Mouse (Mus musculus) megakaryocyte-erythroid progenitor cell, adult 5-6 weeks (primary cell): ENCODE results near the gene Srl. TPM values are rescaled to one million over a fixed set of nuclear protein-coding genes. Genes with fewer than 3 reads are reported as not detected.

ENCODE experiments used
- ATAC-seq: replicated peaks from 2 replicates; pipeline ENCODE4 v1.8.0; 2016; ENCODE audit warnings: mild to moderate bottlenecking, inconsistent platforms; ENCODE audit not compliant: severe bottlenecking, poor library complexity, low FRiP score, low TSS enrichment
- total RNA-seq, 2 experiments: library from RNA; stranded (forward) in 1 of 2; stranded (reverse) in 1 of 2; fragments of 200-1000, 215-1000 nt in 1 of 2; fragments of >200 nt in 1 of 2; fragmentation: Nextera tagmentation in 1 of 2; gene quantifications; 2 replicates each; pipeline ENCODE4 v1.2.3; 2014 to 2017

Gene Srl
- total RNA-seq, 2 experiments from 2014 or later, result 9.5 to 9.7 TPM

- ATAC-seq, result peak; percentile 92
These were observed 52.4 kb downstream of the Srl start for GRCm38 (mm10) chr16:4489114-4489624.

- no peak for ATAC-seq
These were observed 60.9 kb downstream of the Srl start for GRCm38 (mm10) chr16:4480616-4481265.

- ATAC-seq, result no peak
These were observed 63.9 kb downstream of the Srl start for GRCm38 (mm10) chr16:4477591-4478215.

DNA sequence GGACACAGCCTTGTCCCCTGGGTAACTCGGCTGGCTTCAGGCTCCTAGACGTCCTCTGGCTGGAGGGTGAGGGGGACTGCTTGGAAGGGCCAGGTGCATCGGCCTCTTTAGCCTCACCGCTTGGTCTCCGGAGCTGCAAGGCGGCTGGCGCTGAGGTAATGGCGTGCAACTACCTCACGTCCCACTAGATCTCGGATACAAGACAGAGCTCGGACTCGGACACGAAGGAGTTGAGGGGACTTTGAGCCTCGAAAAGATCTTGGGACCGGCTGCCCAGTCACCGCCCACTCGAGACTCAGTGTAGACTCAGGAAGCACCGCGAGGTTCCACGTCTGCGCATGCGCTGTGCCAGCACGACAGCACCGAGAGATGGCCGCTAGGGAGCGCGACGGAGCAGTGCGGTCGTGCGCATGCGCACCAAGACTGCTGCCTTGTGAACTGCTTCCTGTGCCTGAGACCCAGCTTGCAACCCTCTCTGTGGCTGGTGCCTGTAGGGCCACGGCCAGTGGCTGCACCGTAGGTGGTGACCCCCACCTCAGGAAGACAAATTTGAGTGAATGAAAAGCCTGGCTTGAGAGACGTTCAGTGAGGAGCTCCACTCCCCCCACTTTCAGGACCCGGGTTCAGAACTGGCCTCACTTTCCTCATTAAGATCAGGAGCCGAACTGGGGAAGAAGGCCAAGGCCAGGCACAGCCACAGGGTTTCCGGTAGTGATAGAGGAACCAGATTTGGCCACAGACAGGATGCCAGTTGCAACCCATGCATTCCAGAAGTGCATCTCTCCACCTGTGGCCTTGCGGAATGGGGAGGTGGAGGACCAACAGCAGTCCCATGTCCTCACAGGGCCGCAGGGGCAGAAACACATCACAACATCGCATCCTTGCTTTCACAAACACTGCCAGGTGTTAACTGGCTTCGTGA is 66.5 kb downstream of the Srl start:
- ATAC-seq, result peak; percentile 94

DNA sequence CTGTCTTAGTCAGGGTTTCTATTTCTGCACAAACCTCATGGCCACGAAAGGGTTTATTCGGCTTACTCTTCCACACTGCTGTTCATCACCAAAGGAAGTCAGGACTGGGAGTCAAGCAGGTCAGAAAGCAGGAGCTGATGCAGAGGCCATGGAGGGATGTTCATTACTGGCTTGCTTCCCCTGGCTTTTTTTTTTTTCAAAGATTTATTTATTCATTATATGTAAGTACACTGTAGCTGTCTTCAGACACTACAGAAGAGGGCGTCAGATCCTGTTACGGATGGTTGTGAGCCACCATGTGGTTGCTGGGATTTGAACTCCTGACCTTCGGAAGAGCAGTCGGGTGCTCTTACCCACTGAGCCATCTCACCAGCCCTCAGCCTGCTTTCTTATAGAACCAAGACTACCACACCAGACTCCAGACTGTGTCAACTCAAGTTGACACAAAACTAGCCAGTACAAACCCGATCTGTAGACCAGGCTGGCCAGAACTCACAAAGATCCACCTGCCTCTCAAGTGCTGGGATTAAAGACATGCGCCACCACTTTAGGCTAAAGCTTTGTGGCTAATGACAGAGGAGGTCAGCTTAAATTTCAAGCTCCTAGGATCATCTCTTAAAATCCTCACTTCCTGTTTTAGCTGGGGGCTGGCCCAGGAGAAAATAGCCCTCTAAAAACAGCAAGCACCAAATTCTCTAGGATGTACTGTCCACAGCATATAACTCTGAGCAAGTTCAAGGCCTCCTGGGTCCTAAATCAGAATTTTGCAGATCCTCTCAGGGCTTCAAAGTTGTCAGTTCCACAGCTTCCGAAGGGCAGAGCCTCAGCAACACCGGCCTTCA is 67.4 kb downstream of the Srl start:
- ATAC-seq, result peak; percentile 14

GRCm38 (mm10) chr16:4473231-4473630 is 68.4 kb downstream of the Srl start:
- ATAC-seq, result no peak

GRCm38 (mm10) chr16:4472687-4473086 is 68.9 kb downstream of the Srl start:
- no peak for ATAC-seq

- ATAC-seq, result 0 out of 2 replicates have a peak, but pooled peaks have one; percentile 29
These were observed 71.8 kb downstream of the Srl start for GRCm38 (mm10) chr16:4469599-4470352.

DNA sequence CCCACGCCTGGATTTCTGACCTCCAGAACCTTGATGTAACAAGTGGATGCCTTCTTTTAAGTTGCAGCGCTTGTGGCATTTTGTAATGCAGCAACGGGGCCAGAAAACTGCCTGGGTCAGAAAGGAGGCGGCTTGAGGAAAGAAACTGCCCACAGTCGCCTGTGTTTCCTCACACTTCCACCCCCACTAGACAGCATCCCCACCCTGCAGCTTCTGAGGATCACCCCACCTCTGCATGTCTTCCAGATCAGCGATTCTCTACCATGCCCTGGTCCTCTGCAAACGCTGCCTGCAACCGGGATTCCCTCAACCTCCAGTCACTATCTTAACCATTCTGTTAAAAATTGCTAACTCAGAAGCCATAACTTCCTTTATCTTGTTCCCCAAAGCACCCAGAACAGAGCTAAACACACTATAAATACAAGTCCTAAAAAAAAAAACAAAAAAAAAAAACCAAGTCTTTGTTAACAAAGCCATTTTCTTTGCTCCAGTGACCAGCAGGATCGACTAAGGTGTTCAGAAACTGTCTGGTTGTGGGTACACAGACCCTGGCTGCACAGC is 77.0 kb downstream of the Srl start:
- ATAC-seq, result 0 out of 2 replicates have a peak, but pooled peaks have one; percentile 33

GRCm38 (mm10) chr16:4457927-4458326 is 83.7 kb downstream of the Srl start:
- no peak for ATAC-seq

- no peak for ATAC-seq
These were observed 85.2 kb downstream of the Srl start for GRCm38 (mm10) chr16:4456391-4456790.

DNA sequence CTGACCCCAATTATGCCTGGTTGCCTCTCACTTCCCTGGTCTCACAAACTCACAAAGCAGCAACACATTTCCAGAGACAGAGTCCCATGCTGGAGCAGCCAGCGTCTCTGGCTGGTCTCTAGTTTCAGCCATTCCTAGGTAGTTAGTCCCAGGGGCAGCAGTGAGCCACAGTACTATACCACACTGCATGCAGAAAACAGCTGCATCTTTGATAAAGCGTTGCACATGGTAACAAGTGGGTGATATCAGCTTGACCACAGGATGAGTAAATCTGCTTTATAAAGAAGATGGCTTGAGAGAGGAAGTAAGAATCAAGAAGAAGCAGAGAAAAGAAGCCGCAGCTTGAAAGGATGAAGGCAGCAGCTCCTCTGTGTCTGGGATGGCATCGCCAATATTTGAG is 85.9 kb downstream of the Srl start:
- ATAC-seq, result no peak

DNA sequence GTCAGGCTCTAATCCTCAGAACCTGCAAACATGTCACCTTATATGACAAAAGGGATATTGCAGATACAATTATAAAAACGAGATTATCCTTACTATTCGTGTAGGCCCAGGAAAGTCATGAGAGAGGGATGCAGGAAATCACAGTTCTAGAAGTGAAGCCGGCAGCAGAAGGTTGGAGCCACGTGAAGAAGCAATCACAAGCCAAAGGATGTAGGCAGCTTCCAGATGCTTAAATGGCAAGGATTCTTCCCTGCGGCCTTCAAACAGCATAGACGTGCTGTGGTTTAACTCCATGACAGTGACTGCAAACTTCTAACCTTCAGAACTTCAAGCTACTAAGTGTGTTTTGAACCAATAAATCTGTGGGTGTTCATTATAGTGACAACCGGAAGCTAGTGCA is 87.1 kb downstream of the Srl start:
- no peak for ATAC-seq

DNA sequence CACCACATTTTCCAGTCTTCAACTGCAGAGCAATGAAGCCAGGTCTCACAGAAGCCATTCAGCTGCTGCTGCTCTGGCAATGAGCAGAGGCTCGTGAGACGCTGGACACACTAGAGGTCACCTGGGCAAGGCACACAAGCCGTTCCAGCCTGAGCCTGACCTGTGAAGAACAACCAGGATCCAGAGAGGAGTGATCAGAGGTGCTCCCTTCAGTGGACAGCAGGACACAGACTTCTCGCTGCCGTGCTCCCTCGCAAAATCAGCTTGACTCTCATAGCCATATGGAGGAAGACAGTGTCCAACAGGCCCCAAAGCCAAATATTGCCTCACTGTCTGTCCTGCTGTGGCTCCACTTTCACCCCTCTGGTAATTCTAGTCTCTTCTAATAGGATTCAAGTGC is 92.2 kb downstream of the Srl start:
- no peak for ATAC-seq

- ATAC-seq, result no peak
These were observed 93.4 kb downstream of the Srl start for GRCm38 (mm10) chr16:4448235-4448634.

DNA sequence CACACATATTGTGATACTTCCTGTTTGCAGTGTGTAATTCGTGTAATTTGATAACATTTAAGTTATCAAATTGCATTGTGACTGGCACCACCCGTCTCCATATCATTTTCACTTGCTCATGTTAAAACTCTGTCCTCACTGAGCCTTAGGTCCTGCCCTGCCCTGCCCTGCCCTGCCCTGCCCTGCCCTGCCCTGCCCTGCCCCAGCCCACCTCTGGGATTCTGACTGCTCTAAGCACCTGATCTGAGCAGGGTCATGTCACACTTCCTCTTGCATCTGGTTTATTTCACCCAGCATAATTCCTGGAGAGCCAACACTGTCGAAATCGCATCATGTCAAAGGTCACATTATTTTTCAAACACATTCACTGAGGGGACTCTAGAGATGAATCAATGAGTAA is 95.2 kb downstream of the Srl start:
- ATAC-seq, result no peak

DNA sequence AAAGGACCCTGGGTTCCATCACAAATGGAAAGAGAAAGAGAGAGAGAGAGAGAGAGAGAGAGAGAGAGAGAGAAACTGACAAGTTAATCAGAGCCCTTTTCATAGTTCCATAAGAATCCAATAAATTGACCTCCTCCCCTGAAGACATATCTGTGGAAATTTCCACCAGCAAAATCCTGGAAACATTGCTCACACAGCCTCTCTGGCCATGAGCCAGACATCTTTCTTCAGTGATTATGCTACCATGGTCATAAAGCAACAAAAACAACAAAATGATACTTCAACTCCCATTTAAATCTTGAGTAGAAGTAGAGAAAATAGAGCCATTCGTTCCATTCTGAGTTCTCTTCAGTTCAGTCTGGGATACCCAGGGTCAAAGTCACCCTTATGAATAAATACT is 97.2 kb downstream of the Srl start:
- ATAC-seq, result no peak

GRCm38 (mm10) chr16:4439302-4440066 is 102.1 kb downstream of the Srl start:
- ATAC-seq, result no peak
